Mouse (Mus musculus) stomach, embryonic 16.5 days (tissue): ENCODE results near the gene Pced1b. TPM values are rescaled to one million over a fixed set of nuclear protein-coding genes. Genes with fewer than 3 reads are reported as not detected.

Source experiments
- ATAC-seq: fragments of 200-750 bp; cut with Nextera tagmentation; 2 replicates; pipeline ENCODE4 v1.8.0; 2017; ENCODE audit warnings: moderate number of reproducible peaks, moderate TSS enrichment; ENCODE audit not compliant: insufficient read depth, low FRiP score
- H3K27ac ChIP-seq: fragments of 300-500 bp; sonication (generic); 2 replicates; pipeline ENCODE4 v1.5.1; 2014; ENCODE audit warnings: low read length
- H3K27me3 ChIP-seq: fragments of 300-500 bp; sonication (generic); 2 replicates; pipeline ENCODE4 v1.6.1; 2014; ENCODE audit warnings: low read length, control low read depth, mixed read lengths; ENCODE audit not compliant: control insufficient read depth, insufficient read depth
- H3K36me3 ChIP-seq: fragments of 300-500 bp; sonication (generic); 2 replicates; pipeline ENCODE4 v1.6.1; 2014; ENCODE audit warnings: low read length; ENCODE audit not compliant: control insufficient read depth, insufficient read depth
- H3K4me1 ChIP-seq: fragments of 300-500 bp; sonication (generic); 2 replicates; pipeline ENCODE4 v1.6.1; 2014; ENCODE audit warnings: low read length, control low read depth, mixed read lengths; ENCODE audit not compliant: control insufficient read depth, insufficient read depth
- H3K4me2 ChIP-seq: fragments of 300-500 bp; sonication (generic); 2 replicates; pipeline ENCODE4 v1.6.1; 2014; ENCODE audit warnings: low read depth, low read length, mixed read lengths
- H3K4me3 ChIP-seq: fragments of 300-500 bp; sonication (generic); replicated peaks from 2 replicates; pipeline ENCODE4 v1.5.1; 2014; ENCODE audit warnings: mild to moderate bottlenecking, low read length
- H3K9ac ChIP-seq: fragments of 300-500 bp; sonication (generic); 2 replicates; pipeline ENCODE4 v1.6.1; 2014; ENCODE audit warnings: low read length
- H3K9me3 ChIP-seq: fragments of 300-500 bp; sonication (generic); replicated peaks from 2 replicates; pipeline ENCODE4 v1.6.1; 2016; ENCODE audit warnings: low read length, control low read depth; ENCODE audit not compliant: control insufficient read depth
- WGBS: fragments of 180-500 bp; shearing (Covaris S2); extraction: QIAGEN DNeasy Blood & Tissue Kit; methylation state at CpG from one replicate; pipeline ENCODE4 v1.1.7; 2014; 5-methylcytosine and 5-hydroxymethylcytosine counted together
- polyA plus RNA-seq: library from polyadenylated mRNA; unstranded; fragments of >200 nt; fragmentation: Nextera tagmentation; extraction: Ambion mirVana; gene quantifications from 2 replicates; pipeline ENCODE4 v1.2.1, GENCODE M21; 2015

Pced1b gene
- polyA plus RNA-seq, 1 experiment from 2014 or later = 2.9 TPM

DNA sequence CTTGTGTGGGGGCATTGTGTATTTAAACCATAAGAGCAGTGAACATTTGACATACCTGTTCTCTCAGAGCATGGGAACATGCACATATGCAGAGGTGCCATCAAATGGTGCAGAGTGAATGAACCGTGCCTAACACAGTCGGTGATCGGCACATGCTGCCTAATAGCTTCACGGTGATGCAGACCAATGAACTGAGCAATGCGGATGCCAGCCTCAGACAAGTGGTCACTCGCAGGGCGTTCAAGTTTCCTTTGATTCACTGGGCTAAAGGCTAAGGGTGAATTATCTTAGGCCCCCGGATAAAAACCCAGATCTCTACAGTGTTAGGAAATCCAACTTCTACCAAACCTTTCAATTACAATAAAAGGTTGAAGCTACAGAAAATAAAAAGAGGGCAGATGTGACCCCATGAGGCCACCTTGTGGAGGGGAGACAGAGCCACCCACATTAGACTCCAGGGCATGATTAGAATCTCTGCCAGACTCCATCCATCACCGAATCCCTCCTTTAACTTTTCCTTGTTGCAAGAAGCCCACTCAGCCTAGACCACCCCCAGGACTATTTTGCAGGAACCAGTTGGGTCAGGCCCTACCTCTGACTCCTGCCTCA is 31.5 kb downstream of the Pced1b start:
- no peak overlapping the region for H3K4me2 ChIP-seq
- H3K4me1 ChIP-seq = no peaks in the 10 kb centered on the region
- no peak overlapping the region for H3K4me3 ChIP-seq
- H3K9ac ChIP-seq = no peak overlapping the region
- no peaks in the 10 kb centered on the region for H3K36me3 ChIP-seq
- no peaks in the 10 kb centered on the region for H3K9me3 ChIP-seq
- H3K27me3 ChIP-seq = no peaks in the 10 kb centered on the region
- ATAC-seq = no peak
- H3K27ac ChIP-seq = no peak overlapping the region
- 92% methylated on average over 9 of the region's 9 CpGs for WGBS

DNA sequence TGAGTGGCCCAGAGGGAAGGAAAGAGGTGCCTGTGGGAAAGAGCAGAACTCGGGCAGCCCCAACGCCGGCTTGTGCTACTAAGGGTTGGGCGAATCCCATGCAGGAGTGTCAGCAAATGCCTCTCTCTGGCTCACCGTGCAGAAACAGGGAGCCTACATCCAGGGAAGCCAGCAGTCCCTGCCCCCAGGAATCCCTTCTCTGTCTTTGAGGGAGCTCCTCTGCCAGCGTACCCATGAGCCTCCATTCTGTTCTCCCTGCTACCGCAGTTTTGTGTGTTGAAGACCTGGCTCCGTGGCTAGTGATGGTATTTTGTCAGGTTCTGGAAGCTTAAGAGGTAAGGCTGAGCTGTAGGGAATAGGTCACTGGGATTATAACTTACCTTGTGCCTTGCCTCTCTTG is 33.2 kb downstream of the Pced1b start:
- no peak overlapping the region for H3K4me2 ChIP-seq
- H3K36me3 ChIP-seq = no peaks in the 10 kb centered on the region
- no peak overlapping the region for H3K27ac ChIP-seq
- 79% methylated on average over 8 of the region's 8 CpGs for WGBS
- H3K4me1 ChIP-seq = no peaks in the 10 kb centered on the region
- no peak overlapping the region for H3K9ac ChIP-seq
- ATAC-seq = no peak
- no peaks in the 10 kb centered on the region for H3K9me3 ChIP-seq
- no peaks in the 10 kb centered on the region for H3K27me3 ChIP-seq
- H3K4me3 ChIP-seq = no peak overlapping the region

DNA sequence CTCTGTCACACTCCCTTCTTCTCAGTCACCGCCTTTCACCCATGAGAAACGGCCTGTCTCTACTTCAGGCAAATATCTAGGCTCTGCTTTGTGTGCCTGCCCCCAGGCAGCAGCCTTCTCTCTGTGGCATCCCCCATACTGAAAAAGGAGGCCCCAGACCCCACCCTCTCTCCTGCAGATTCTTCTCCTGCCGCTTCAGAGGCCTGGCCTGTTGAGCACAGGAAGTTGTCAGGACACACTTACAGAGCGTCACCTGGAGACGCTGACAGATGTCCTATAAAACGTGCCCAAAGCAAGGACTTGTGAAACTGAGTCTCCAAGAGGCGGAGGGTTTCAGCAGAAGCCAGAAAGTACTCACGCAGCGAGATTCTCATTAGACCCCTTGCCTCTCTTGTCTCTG is 33.9 kb downstream of the Pced1b start:
- Histone ChIP-seq H3K27ac (no peak overlapping the region), H3K9ac (no peak overlapping the region), H3K4me1 (no peaks in the 10 kb centered on the region), H3K9me3 (no peaks in the 10 kb centered on the region), H3K27me3 (no peaks in the 10 kb centered on the region), H3K4me2 (no peak overlapping the region), H3K4me3 (no peak overlapping the region), H3K36me3 (no peaks in the 10 kb centered on the region)
- 51% methylated on average over 9 of the region's 9 CpGs for WGBS
- ATAC-seq = no peak

DNA sequence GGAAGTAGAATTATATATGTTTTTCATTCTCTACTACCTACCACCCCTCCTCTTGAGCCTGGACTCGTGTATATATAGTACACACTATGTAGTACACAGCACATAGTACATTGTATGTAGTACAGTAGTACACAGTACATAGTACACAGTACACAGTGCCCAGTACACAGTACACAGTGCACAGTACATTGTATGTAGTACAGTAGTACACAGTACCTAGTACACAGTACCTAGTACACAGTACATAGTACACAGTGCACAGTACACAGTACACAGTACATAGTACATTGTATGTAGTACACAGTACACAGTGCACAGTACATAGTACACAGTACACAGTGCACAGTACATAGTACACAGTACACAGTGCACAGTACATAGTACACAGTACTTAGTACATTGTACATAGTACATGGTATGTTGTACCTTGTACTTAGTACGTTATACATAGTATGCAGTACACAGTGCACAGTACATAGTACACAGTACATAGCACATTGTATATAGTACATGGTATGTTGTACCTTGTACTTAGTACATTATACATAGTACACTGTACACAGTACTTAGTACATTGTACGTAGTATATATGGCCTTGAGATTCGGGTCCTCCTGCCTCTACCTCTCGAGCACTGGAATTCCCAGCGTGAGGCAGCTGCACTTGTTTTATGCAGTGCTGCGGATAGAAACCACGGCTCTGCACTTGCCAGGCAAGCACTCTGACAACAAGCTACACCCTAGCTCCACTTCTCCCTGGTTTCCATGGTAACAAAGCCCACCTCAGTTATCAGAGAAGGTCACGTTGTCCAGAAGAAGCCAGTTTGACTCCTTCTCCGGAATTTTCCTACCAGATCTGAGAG is 35.0 kb downstream of the Pced1b start:
- Histone ChIP-seq H3K36me3 (no peaks in the 10 kb centered on the region), H3K4me2 (no peak overlapping the region), H3K4me3 (no peak overlapping the region), H3K9me3 (no peaks in the 10 kb centered on the region), H3K27ac (no peak overlapping the region), H3K4me1 (no peaks in the 10 kb centered on the region), H3K27me3 (no peaks in the 10 kb centered on the region), H3K9ac (no peak overlapping the region)
- 56% methylated on average over 10 of the region's 10 CpGs for WGBS
- ATAC-seq = no peak

DNA sequence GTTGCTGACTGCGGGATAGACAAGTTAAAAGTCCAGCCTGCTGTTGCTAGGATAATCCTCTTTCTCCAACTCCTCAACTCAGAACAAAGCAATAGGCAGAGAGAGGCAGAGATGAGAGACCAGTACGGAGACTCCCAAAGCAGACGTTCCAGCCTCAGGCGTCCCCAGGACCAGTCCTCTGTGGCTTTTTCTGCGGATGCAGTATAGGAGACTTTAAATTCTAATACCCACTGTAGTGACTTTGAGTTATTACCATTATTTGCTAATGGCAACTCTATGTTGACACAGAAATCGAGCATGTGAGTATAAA is 35.6 kb downstream of the Pced1b start:
- Histone ChIP-seq H3K4me2 (no peak overlapping the region), H3K4me3 (no peak overlapping the region), H3K9me3 (no peaks in the 10 kb centered on the region), H3K27me3 (no peaks in the 10 kb centered on the region), H3K27ac (no peak overlapping the region), H3K36me3 (no peaks in the 10 kb centered on the region), H3K9ac (no peak overlapping the region), H3K4me1 (no peaks in the 10 kb centered on the region)
- ATAC-seq = no peak
- whole genome bisulfite sequencing = 57% methylated on average over 6 of the region's 6 CpGs

DNA sequence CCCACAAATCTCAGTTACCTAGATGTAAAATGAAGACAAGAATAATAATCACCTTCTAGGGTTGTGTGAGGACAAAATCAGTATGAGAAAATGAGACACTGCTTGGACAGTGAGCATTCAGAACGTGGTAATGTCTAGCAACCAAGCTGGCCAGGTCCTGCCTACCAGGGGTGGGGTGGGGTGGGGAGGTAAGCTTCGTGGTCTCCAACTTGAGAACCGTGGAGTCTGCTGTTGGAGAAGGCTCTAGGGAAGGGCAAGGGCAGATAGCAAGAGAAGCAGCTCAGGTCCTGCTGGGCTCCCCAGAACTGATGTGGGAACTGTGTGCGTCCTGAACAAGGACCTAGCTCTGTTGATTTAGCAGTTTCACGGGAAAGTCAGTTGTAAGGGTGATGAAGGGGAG is 37.3 kb downstream of the Pced1b start:
- WGBS = 69% methylated on average over 5 of the region's 5 CpGs
- ATAC-seq = no peak
- Histone ChIP-seq H3K9me3 (no peaks in the 10 kb centered on the region), H3K36me3 (no peaks in the 10 kb centered on the region), H3K27ac (no peak overlapping the region), H3K9ac (no peak overlapping the region), H3K4me3 (no peak overlapping the region), H3K27me3 (no peaks in the 10 kb centered on the region), H3K4me2 (no peak overlapping the region), H3K4me1 (no peaks in the 10 kb centered on the region)

DNA sequence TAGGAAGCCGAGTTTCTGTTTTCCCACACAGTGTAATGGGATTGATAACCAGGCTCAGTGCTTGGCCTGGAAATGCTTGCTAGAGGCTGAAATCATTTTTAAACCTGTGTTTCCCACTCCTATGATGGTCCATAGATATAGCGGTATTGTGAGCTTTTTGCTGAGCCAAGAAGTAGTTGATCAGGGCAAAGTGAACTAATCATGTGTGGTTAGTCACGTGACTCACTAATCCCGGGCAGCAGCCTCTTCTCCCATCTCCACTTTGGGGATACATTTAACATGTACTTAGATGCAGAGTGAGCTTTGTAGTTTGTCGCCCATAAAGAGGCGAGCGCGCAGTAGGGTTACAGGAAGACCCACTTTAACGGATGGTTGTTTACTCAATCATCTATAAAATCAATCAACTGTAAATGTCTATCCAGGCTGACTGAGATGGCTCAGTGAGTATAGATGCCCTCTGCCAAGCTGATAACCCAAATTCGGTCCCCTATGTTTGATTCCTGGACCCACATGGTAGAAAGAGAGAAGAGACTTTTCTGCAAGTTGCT is 38.8 kb downstream of the Pced1b start:
- H3K4me2 ChIP-seq = no peak overlapping the region
- H3K4me1 ChIP-seq = no peaks in the 10 kb centered on the region
- no peak overlapping the region for H3K9ac ChIP-seq
- H3K36me3 ChIP-seq = no peaks in the 10 kb centered on the region
- WGBS = 89% methylated on average over 10 of the region's 10 CpGs
- no peak overlapping the region for H3K4me3 ChIP-seq
- no peak overlapping the region for H3K27ac ChIP-seq
- no peaks in the 10 kb centered on the region for H3K9me3 ChIP-seq
- ATAC-seq = no peak
- H3K27me3 ChIP-seq = no peaks in the 10 kb centered on the region

DNA sequence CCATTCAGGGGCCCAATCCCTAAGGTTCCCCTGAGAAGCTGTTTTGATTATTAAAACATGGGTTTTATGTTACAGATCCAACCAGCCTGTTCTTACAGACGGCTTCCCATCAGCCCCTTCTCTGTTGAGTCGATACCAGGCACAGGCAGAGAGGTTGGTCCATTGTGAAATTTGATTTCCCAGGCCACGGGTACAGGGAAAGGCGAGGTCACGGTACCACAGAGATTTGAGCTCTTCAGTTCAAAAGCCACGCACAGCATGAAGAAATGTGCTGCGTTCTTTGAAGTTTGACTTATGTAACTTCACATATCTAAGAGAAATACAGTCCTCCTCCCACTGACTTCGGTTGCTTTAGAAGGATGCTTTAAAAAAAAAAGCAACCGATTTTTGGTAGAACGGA is 39.8 kb downstream of the Pced1b start:
- no peaks in the 10 kb centered on the region for H3K36me3 ChIP-seq
- no peaks in the 10 kb centered on the region for H3K4me1 ChIP-seq
- ATAC-seq = no peak
- no peak overlapping the region for H3K4me2 ChIP-seq
- no peaks in the 10 kb centered on the region for H3K9me3 ChIP-seq
- WGBS = 78% methylated on average over 10 of the region's 10 CpGs
- no peaks in the 10 kb centered on the region for H3K27me3 ChIP-seq
- H3K27ac ChIP-seq = no peak overlapping the region
- no peak overlapping the region for H3K9ac ChIP-seq
- H3K4me3 ChIP-seq = no peak overlapping the region

DNA sequence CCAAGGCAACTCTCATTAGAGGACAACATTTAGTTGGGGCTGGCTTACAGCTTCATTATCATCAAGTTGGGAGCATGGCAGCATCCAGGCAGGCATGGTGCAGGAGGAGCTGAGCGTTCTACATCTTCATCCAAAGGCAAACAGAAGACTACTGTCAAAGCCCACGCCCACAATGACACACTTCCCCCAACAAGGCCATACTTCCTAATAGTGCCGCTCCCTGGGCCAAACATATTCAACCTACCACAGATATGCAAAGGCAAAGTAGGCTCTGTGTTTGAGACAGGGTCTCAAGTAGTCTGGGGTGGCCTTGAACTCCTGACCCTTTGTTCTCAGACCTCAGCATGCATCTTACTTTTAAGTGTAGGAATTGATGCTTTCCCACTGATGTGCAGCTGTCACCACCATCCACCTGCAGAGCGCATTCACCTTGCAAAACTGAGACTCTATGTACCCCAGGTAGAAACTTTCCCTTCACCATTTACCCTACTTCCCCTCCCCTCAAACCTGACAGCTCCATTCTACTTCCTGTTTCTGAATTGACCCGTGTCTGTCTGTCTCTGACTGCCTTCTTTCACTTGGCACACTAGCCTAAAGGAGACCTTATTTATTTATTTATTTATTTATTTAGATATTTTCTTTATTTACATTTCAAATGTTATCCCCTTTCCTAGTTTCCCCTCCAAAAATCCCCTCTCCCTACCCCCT is 40.7 kb downstream of the Pced1b start:
- 84% methylated on average over 5 of the region's 5 CpGs for WGBS
- no peaks in the 10 kb centered on the region for H3K36me3 ChIP-seq
- H3K9ac ChIP-seq = no peak overlapping the region
- no peaks in the 10 kb centered on the region for H3K27me3 ChIP-seq
- no peak for ATAC-seq
- H3K4me1 ChIP-seq = no peaks in the 10 kb centered on the region
- H3K9me3 ChIP-seq = no peaks in the 10 kb centered on the region
- H3K4me2 ChIP-seq = no peak overlapping the region
- H3K27ac ChIP-seq = no peak overlapping the region
- no peak overlapping the region for H3K4me3 ChIP-seq
